Mouse (Mus musculus) ES-Bruce4 (cell line): ENCODE measurements around the gene Uqcr11.

Experiments used
- CTCF ChIP-seq: IDR thresholded peaks from one replicate; pipeline ENCODE4 v1.8.1; 2011; ENCODE audit warnings: low read depth, low read length
- EP300 ChIP-seq: IDR thresholded peaks from 2 replicates; pipeline ENCODE4 v1.6.1; 2011; ENCODE audit warnings: low read depth, low read length; ENCODE audit not compliant: insufficient read depth
- POLR2A ChIP-seq: IDR thresholded peaks from one replicate; pipeline ENCODE4 v1.8.1; 2011; ENCODE audit warnings: low read length; ENCODE audit not compliant: insufficient read depth

- TF ChIP-seq POLR2A (no peak), CTCF (no peak), EP300 (no peak)
Observed at GRCm38 (mm10) chr10:80396822-80397523, 9.7 kb downstream of the Uqcr11 start.
